Mouse (Mus musculus) lung, postnatal 0 days (tissue): ENCODE measurements around the gene Pde8b.

Experiments used
- CTCF ChIP-seq: IDR thresholded peaks from 2 replicates; pipeline ENCODE4 v1.5.1; 2016; ENCODE audit warnings: antibody characterized with exemption, mild to moderate bottlenecking
- EP300 ChIP-seq: IDR thresholded peaks from 2 replicates; pipeline ENCODE4 v1.6.1; 2016; ENCODE audit warnings: antibody characterized with exemption, mild to moderate bottlenecking, control low read depth

DNA sequence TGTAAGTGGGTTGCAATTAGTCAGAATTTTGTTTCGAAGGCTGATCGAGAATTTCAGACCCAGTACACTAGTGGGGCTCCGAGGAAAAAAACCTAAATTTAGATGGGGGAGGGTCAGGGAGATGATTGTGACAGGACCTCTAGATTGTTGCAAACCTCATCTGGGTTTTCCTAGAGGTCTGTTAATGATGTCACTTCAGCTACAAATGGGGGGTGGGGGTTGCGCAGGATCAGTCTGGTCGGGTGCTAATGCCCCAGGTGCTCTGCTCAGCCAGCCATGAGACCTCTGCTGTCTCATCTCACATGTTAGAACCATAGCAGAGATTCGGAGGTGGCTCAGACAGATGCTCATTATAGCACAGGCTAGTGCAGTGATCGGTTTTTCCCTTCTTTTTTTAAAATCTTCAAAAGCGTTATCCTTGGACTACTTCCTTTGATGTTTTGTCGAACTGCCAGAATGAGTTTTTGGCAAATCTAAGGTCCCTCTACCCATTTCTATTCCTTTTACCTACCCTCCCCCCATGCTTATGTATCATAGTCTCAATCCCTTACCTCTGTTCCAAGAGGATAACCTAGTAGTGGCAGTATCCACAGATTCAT, 209.9 kb downstream of the Pde8b start:
- TF ChIP-seq CTCF (no peak), EP300 (no peak)
